In genomic region chr2:166650414-166650813, GRCm38 (mm10) we compare ENCODE assay signal across 9 mouse cellular contexts.
DNase-seq lines count a peak whose midpoint lies in the region; ATAC-seq lines count a peak whose summit lies in the region.
"Had no signal": no experiment of that assay in that cellular context is flagged by ENCODE, and none has a peak within 500 bp of the region (broad histone marks: within the 10 kb centered on the region; RNA-seq: fewer than 3 reads in every experiment).

No protein-coding gene starts in this region.

- intact Hi-C loops in heart, postnatal 25 days (cut with DNase I) = no loop called here

- peaks cover 66% of the 10 kb centered on the region for H3K4me1 ChIP-seq in neural tube, embryonic 13.5 days (replicated peaks)
- peaks cover 36% of the 10 kb centered on the region for H3K4me1 ChIP-seq in limb, embryonic 10.5 days
- H3K4me1 ChIP-seq in midbrain, embryonic 16.5 days (ENCODE audit: control insufficient read depth, insufficient read depth, low read length) = peaks cover 3% of the 10 kb centered on the region; the same call in 1 of the 2 replicates

- no peak overlapping the region for H3K9ac ChIP-seq in neural tube, embryonic 13.5 days
- no peak overlapping the region for H3K9ac ChIP-seq in midbrain, embryonic 16.5 days (ENCODE audit: low read depth, low read length)
- H3K9ac ChIP-seq: stomach, embryonic 15.5 days had no signal

- H3K4me3 ChIP-seq in neural tube, embryonic 13.5 days = no peak overlapping the region
- no peak overlapping the region for H3K4me3 ChIP-seq in limb, embryonic 10.5 days
- no peak overlapping the region for H3K4me3 ChIP-seq in midbrain, embryonic 16.5 days (ENCODE audit: low read depth, low read length)
- H3K4me3 ChIP-seq: stomach, embryonic 15.5 days had no signal

- H3K36me3 ChIP-seq in neural tube, embryonic 13.5 days = no peaks in the 10 kb centered on the region
- peaks cover 6% of the 10 kb centered on the region; the same call in 1 of the 2 replicates for H3K36me3 ChIP-seq in limb, embryonic 10.5 days
- H3K36me3 ChIP-seq in midbrain, embryonic 16.5 days (ENCODE audit: control insufficient read depth, insufficient read depth, low read length) = no peaks in the 10 kb centered on the region
- H3K36me3 ChIP-seq: stomach, embryonic 15.5 days had no signal

- H3K9me3 ChIP-seq in neural tube, embryonic 13.5 days = no peaks in the 10 kb centered on the region
- no peaks in the 10 kb centered on the region for H3K9me3 ChIP-seq in limb, embryonic 10.5 days (replicated peaks)
- no peaks in the 10 kb centered on the region for H3K9me3 ChIP-seq in midbrain, embryonic 16.5 days (replicated peaks; ENCODE audit: control insufficient read depth, low read length, poor library complexity, severe bottlenecking)
- H3K9me3 ChIP-seq: stomach, embryonic 15.5 days had no signal

- WGBS in neural tube, embryonic 13.5 days = 40% methylated on average over 9 of the region's 9 CpGs
- 77% methylated on average over 9 of the region's 9 CpGs for WGBS in limb, embryonic 10.5 days
- WGBS in midbrain, embryonic 16.5 days = 48% methylated on average over 9 of the region's 9 CpGs

- H3K4me2 ChIP-seq in neural tube, embryonic 13.5 days = no peak overlapping the region
- no peak overlapping the region for H3K4me2 ChIP-seq in midbrain, embryonic 16.5 days (ENCODE audit: low read length)
- H3K4me2 ChIP-seq: stomach, embryonic 15.5 days had no signal

- no peak for ATAC-seq in neural tube, embryonic 13.5 days (ENCODE audit: low read depth)
- no peak for ATAC-seq in midbrain, embryonic 16.5 days

- peak; percentile 65 for DNase-seq in layer of hippocampus, adult 11-12 months (ENCODE audit: low spot score)
- no peak for DNase-seq in layer of hippocampus, adult 9-10 months (ENCODE audit: low spot score)
- peak; percentile 50 to 64 for DNase-seq in adrenal gland, postnatal 36 days
- DNase-seq in heart, postnatal 25 days (ENCODE audit: low spot score) = peak; percentile 26
- peak; percentile 67 to 71 for DNase-seq in kidney, postnatal 36 days
- no peak for DNase-seq in limb, embryonic 10.5 days (ENCODE audit: low spot score)

- H3K27me3 ChIP-seq in neural tube, embryonic 13.5 days = no peaks in the 10 kb centered on the region
- H3K27me3 ChIP-seq in limb, embryonic 10.5 days (ENCODE audit: low read depth, poor library complexity, severe bottlenecking) = no peaks in the 10 kb centered on the region
- no peaks in the 10 kb centered on the region for H3K27me3 ChIP-seq in midbrain, embryonic 16.5 days (ENCODE audit: control insufficient read depth, insufficient read depth, low read depth, low read length)
- H3K27me3 ChIP-seq: stomach, embryonic 15.5 days had no signal

- peak overlapping the region; percentile 65 for H3K27ac ChIP-seq in neural tube, embryonic 13.5 days (replicated peaks)
- no peak overlapping the region for H3K27ac ChIP-seq in limb, embryonic 10.5 days
- H3K27ac ChIP-seq in midbrain, embryonic 16.5 days (ENCODE audit: low read length) = no peak overlapping the region

Comparison
In these comparisons a context has a peak if more than half of its experiments do, and no peak if none do; other contexts are left out.
1. DNase-seq: peak in layer of hippocampus, adult 11-12 months (single experiment), adrenal gland, postnatal 36 days (2 of 2), heart, postnatal 25 days (single experiment) and kidney, postnatal 36 days (2 of 2); none in layer of hippocampus, adult 9-10 months (single experiment) and limb, embryonic 10.5 days (single experiment).